Mouse (Mus musculus): ENCODE results near the gene Cfap44.

DNA sequence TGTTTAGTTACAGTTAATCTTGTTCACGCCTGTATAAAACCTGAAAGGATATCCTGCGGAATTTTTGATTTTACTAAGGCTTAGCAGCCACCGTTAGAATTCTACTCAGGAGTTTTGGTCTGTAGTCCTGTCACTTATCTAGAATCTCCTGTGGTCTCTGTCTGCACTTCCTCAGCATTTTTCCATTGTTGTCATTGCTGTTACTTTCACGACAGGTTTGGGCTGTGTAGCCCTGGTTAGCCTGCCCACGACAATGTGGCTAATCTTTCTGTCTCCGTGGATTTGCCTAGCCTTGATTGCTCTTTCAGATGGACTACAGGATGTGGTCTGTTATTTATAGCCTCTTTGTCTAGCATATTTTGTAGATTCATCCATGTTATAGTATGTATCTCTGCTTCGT lies 38.3 kb upstream of the Cfap44 start:
- TF ChIP-seq POLR2A (IDR thresholded peaks at IDR 0.05; ENCODE audit: insufficient read depth, low read depth, low read length) (peak; percentile 41; the same call in 1 of the 2 replicates), CTCF (IDR thresholded peaks at IDR 0.05) (no peak), EP300 (IDR thresholded peaks at IDR 0.05; ENCODE audit: insufficient read depth, low read depth, low read length) (peak; percentile 87)

All from heart, adult 2 months (tissue).